Mouse (Mus musculus): ENCODE measurements around the gene Txndc9. TPM values are rescaled to one million over a fixed set of nuclear protein-coding genes. Genes with fewer than 3 reads are reported as not detected.
A peak's percentile ranks its signal among the peaks of the same experiment; 100 is the strongest.

Gene Txndc9
- 40.1 and 47.1 TPM in 2 replicates for total RNA-seq (2014; fragmentation: Nextera tagmentation)
- 49.6 and 51.8 TPM in 2 replicates for total RNA-seq (2017)

- ATAC-seq (replicated peaks; ENCODE audit: poor library complexity, severe bottlenecking), result peak; percentile 75
Observed at GRCm38 (mm10) chr1:37997867-37998266, at the start of gene Txndc9, which contains the start of gene Eif5b. Txndc9 (minus strand) TSS chr1:37997893. Eif5b (plus strand) TSS chr1:37998010.

DNA sequence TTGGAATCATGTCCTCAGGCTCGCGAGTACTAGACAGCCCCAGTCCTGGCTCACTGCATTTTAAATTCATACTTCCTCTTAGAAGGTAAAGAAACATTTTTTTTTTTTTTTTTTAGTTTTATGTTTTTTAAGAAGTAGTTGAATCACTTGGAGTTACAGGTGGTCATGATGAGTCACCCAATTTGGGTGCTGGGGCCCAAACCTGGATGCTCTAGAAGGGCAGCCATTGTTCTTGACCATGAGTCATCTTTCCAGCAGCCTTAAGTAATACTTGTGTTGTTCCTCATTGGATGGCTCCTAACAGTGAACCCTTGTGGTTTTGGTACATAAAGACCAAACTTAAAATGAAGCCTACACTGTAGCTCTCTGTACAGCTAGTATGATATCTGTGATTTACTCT, 41.2 kb upstream of the Txndc9 start:
- peak; percentile 37 for ATAC-seq (replicated peaks; ENCODE audit: poor library complexity, severe bottlenecking)

DNA sequence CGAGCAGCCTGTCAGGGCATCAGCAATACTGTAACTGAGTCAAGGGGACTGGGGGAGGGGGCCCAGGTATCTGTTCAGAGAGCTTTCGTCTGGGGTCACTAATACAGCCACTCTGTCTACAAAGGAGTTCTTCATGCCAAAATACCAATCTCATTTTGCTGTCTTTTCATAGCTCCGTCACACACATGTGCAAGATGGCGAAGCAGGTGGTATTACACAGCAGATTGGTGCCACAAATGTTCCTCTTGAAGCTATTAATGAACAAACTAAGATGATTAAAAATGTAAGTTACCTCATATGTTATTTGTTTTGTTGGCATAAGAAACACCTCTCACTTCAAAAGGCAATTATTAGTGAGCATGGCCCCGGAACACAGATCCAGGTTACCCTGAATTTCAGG, 39.7 kb upstream of the Txndc9 start:
- no peak for ATAC-seq (replicated peaks; ENCODE audit: poor library complexity, severe bottlenecking)

DNA sequence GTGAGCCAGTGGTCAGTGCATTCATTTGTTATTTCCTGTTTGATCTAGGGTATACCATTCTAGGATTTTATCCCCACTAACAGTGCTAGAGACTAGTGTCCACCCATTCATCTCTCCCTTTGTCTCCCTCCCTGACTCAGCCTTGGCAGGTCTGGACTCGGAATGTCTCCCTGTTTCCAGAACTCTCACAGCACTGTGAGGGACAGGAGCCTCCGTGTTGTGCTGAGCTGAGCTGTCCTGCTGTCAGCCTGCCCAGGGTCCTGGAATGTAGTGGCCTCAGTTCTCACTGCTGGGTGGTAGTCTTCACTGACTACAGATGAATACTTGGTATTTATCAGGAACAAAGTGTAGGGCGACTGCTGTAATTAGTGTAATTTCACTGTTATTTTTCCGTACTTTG, 37.8 kb upstream of the Txndc9 start:
- no peak for ATAC-seq (replicated peaks; ENCODE audit: poor library complexity, severe bottlenecking)

DNA sequence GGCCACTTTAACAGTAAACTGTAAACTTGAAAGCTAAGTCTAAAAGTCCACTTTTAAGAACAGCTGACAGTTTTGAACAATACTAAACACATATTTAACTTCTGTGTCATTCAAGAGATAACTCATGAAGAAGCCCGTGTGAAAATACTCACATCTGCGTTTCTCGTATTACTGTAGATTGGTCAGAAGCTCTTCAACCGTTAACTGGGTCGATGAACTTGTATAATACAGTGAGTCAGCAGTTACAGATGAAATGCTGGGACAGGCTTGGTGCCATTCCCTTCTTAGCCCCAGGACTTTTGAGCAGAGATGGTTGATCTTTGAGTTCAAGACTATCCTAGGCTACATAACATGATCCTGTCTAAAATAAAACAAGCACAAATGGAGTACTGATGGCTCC, 33.7 kb upstream of the Txndc9 start:
- no peak for ATAC-seq (replicated peaks; ENCODE audit: poor library complexity, severe bottlenecking)

- no peak for ATAC-seq (replicated peaks; ENCODE audit: poor library complexity, severe bottlenecking)
Observed at GRCm38 (mm10) chr1:38027301-38027700, 29.6 kb upstream of the Txndc9 start.

- no peak for ATAC-seq (replicated peaks; ENCODE audit: poor library complexity, severe bottlenecking)
Observed at GRCm38 (mm10) chr1:38014551-38015203, 17.0 kb upstream of the Txndc9 start.

GRCm38 (mm10) chr1:38012509-38012908, 14.8 kb upstream of the Txndc9 start:
- no peak for ATAC-seq (replicated peaks; ENCODE audit: poor library complexity, severe bottlenecking)

DNA sequence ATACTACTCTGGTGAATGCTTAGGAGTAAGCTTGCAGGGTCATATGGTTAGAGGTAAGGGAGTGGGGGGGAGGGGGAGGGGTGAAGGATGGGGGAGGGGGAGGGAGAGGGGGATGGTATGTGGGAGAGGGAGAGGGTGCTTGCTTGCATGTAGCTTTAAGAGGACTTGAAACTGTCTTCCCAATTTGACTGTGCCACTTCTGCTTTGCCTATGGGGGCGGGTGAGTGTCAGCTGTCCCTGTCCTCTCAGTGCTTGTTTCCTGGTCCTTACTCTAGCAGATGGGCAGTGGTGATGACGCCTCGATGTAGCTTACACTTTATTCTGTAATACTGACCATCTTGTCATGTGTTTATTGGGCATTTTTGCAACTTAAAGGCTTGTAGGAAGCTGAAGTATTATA, 14.4 kb upstream of the Txndc9 start:
- peak; percentile 97 for ATAC-seq (replicated peaks; ENCODE audit: poor library complexity, severe bottlenecking)

- ATAC-seq (replicated peaks; ENCODE audit: poor library complexity, severe bottlenecking), result peak; percentile 35; the same call in 1 of the 2 replicates
Observed at GRCm38 (mm10) chr1:38011647-38012046, 14.0 kb upstream of the Txndc9 start.

DNA sequence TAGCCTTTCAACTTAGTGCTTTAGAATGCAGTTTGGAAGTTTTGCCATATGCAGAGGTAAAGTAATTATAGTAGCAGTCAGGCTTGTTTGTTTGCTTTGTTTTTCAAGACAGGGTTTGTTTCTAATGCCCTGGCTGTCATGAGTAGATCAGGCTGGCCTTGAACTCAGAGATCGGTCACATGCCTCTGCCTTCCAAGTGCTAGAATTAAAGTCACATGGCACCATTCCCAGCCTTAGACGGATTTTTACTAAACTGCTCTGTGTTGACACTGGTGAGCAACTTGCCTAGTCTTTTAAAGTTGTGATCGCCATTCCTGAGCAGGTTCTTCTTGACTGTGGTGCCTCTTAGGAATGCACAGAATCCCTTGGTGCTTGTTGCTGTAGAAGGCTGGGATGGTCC, 9.0 kb upstream of the Txndc9 start:
- no peak for ATAC-seq (replicated peaks; ENCODE audit: poor library complexity, severe bottlenecking)

DNA sequence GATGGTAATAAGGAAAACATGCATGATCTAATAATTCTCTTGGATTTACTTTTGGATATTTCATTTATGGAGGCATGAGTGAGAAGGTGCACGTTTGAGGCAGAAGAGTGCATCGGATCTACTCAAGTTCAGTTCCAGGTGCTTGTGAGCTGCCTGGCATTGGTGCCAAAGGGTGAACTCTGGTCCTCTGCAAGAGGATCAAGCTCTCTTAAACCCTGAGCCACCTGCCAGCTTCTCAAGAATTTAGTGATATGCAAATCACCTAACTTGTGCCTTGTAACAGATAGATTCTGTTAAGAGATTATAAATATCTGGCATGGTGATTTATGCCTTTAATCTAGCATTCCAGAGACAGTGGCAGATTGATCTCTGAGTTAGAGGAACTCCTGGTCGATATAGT, 5.4 kb upstream of the Txndc9 start:
- ATAC-seq (replicated peaks; ENCODE audit: poor library complexity, severe bottlenecking), result no peak

- ATAC-seq (replicated peaks; ENCODE audit: poor library complexity, severe bottlenecking), result no peak
Observed at GRCm38 (mm10) chr1:38001956-38002355, 4.3 kb upstream of the Txndc9 start.

DNA sequence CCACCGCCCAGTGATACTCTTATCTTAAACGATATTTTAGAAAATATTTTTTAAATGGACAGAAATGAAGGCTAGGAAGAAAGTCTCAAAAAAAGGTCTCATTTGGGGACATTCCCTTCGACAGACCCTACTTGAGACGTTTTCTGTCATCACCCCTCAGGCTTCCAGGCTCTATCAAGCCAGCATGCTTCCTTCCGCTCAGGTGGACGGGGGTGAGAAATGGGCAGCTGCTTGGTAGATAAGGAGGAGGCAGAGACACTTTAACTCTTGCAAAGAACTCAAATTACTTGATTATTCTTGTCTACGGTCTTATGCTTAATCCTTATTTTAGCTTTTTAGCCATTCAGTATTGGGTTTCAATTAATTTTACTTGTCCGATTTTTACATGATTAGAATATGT, 3.2 kb upstream of the Txndc9 start:
- ATAC-seq (replicated peaks; ENCODE audit: poor library complexity, severe bottlenecking), result no peak

DNA sequence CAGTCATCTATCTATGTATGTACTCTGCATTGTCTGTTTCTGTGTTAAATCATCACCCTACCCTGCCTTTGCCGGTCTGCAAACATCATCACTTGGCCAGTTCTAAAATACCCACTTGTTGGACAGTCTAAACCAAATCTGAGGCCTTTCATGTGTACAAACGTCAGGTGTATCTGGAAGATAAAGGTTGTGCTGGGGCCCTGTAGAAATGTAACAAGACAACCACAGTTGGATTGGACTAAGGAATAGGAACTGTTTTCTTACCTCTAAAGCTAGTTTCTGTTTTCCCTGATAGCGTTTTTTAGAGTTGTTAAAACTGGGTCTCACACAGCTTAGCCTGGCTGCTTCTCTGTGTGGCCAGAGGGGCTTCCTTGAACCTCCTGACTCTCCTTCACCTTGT, 1.9 kb upstream of the Txndc9 start:
- no peak for ATAC-seq (replicated peaks; ENCODE audit: poor library complexity, severe bottlenecking)

- no peak for ATAC-seq (replicated peaks; ENCODE audit: poor library complexity, severe bottlenecking)
Observed at GRCm38 (mm10) chr1:37998371-37999199, 892 bp upstream of the Txndc9 start.

DNA sequence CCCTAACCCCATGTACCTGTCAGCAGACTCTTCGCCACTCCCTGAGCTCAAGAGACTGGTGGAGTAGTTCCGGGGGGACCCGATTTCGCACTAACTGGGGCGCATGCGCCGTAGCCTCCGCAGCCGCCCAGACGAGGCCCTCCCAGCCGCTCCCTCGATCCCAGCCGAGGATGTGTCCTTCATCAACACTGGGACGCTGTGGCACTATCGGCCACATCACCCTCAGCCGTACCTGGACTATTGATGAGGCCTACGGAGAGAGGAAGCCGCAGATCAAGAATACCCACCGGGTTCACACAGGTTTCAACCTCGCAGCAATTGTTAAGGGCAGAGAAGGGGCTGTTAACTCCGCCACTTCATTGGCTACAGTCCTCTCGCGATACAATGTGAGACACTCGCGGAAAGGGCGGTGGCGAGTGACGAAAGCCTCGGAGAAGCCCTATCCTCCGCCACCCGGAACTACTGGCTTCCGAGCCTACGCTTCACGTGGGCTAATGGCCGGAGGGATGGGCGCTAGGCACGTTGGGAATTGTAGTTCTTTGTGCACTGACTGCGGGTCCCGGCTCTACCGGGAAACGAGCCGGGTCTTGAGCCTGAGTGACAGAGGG, 712 bp downstream of the Txndc9 start:
- ATAC-seq (replicated peaks; ENCODE audit: poor library complexity, severe bottlenecking), result peak; percentile 90

DNA sequence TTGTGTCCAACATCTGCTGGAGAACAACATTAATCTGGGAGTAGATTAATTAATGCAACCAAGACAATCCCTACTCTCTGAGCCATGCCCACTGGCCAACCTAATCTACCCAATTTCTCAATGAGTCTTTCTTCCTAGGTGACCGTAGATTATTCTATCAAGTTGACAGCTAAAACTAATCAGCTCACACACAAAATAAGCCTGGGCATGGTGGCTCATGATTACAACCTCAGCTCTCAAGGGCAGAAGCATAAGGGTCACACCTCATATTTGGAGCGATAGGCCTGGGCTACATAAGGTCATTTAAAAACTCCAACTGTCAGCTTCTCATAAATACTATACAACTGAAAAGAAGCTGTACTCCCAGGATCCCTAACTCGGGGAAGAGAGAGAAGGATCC, 1.5 kb downstream of the Txndc9 start:
- no peak for ATAC-seq (replicated peaks; ENCODE audit: poor library complexity, severe bottlenecking)

DNA sequence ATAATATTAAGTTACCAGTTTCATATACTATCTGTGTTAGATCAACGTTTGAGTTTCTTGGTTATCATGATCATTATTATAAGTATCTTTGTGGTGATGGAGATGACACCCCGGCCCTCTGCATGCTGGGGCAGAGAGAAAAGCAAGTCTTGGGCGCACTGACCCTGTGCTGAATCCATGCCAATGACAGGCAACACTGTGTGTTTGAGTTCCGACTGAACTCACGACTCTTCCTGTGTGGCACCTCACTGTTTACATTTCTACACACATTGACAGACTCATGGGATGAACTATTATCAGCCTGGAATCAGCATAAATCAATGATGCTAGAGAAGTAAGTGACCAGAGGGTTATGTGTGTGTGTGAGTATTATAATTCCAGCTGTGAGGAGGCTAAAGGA, 9.8 kb downstream of the Txndc9 start:
- ATAC-seq (replicated peaks; ENCODE audit: poor library complexity, severe bottlenecking), result no peak

DNA sequence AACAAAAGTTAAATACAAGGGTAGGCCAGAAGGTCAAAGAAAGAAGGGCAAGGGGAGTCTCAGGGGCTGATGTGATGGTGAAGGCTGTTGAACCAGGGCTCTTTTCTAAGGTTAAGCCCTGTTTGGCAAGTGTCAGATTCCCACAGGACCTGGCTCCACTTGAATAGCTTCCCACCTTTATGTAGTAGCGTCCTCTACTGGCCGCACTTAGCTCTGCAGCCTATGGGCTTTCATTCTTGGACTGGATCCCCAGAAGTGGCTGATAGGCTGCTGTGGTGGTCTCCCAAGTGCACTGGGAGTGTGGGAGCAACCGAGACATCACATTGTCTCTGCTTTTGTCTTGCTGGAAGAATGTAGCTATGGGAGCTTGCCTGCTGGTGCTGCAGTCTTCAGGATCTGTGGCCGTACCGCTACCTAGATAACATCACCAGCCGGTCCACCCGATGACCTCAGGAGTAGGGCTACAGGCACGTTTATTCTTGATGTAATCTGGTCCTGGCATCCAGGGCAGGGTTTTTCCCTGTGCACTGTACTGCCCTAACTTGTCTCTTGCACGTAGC, 11.8 kb downstream of the Txndc9 start:
- ATAC-seq (replicated peaks; ENCODE audit: poor library complexity, severe bottlenecking), result peak; percentile 48; the same call in 1 of the 2 replicates

- ATAC-seq (replicated peaks; ENCODE audit: poor library complexity, severe bottlenecking), result no peak
Observed at GRCm38 (mm10) chr1:37984326-37984725, 13.4 kb downstream of the Txndc9 start.

All from granulocyte monocyte progenitor cell, adult 5-6 weeks (primary cell).